Mouse (Mus musculus) megakaryocyte, adult 5-6 weeks (primary cell): ENCODE measurements at regions not wholly inside any gene's neighbourhood (a gene's known extent, or its start where the extent isn't known, plus 50 kb on each side); places are given as distances from the start of the nearest gene placed in this dataset.

Experiments used
- ATAC-seq: 2 replicates; pipeline ENCODE4 v1.8.0; 2016; ENCODE audit warnings: mild to moderate bottlenecking, inconsistent platforms; ENCODE audit not compliant: poor library complexity, severe bottlenecking

DNA sequence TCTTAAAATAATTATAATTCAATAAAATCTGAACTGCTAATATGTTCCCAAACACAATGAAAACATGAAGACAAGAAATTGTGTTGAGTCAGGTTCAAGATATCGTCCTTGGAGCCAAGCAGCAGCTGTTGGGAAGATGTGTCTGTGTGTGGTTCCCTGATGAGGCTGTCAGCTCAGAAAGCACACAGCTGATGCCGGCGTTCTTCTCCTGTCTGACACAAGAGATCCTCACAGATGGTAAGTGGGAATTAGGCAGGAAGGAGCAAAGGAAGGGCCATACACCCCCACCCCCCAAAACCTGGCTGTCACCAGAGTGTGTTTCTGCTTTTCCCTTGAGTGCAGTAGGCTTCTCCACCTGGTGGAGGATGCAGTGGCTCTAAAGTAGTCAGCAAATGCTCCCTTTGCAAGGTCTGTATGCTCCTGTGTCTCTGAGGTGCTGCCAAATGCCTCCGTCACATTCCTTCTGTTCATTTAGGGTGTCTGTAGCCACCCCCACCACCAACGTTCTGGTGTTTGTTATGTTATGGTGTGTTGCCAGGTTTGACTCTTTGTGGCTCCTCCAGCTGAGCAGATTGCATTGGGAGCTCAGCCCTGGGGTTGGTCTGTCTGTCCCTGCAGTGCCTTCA is 188.9 kb upstream of the Npy start:
- no peak for ATAC-seq

DNA sequence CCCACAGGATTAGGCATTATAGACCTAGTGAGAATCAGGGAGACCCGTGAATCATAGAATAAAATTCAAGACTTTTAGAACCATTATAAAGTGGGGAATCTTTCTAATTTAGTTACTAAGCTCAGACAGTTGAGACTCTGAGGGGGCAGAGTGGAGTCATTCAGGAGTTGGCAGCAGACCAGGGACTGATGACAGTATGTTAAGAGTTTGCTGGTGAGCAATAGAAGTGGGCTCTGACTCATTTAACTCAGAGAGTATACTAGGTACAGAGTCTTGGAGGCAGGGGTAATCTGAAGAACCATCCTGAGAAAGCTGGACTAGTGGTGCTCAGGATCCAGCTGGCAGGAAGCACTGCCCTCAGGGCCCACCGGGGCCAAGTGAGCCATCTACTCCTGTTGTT is 184.9 kb upstream of the Npy start:
- ATAC-seq = no peak

DNA sequence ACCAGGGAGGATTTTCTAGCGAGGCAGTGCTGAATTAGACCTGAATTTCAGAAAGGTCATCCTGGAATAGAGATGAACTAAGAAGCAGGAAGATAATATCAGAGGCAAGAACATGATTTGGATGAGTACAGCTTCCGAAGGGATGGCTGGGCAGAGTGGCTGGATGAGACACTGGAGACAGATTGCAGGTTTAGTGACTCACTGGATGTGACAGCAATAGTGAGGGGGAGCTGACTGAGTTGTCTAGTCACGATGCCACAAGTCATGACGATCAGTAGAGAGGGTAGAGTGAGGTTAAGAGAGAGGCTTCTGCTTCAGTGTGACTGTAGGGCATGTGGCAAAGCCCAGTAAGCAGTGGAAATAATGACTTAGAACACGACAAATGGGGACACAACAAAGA is 181.3 kb upstream of the Npy start:
- no peak for ATAC-seq

DNA sequence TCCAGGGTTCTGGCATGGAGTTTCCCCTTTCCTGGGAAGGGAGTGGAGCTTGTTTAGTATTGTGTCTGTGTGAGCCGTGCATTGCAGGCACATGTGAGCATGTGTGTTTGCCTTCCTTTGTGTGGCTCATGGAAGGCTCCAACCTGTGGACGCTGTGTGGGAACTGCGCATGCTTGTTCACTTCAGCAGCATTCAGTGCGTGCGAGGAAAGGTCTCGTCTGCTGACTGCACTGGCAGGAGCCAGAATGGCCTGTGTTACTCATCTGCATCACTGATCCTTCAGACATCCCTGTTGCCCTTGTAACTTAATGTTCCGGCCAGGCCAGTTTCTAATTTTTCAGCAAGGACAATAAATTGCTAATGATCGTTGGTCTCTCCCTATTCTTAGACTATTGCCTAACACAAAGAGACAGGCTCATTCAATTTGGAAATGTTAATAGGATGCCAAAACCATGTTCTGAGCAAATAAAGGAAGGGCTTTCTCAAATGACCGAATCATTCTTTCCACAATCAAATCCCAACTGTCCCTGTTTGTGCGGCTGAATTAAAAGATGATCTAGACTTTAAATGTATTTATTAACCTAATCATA is 167.9 kb upstream of the Npy start:
- no peak for ATAC-seq

DNA sequence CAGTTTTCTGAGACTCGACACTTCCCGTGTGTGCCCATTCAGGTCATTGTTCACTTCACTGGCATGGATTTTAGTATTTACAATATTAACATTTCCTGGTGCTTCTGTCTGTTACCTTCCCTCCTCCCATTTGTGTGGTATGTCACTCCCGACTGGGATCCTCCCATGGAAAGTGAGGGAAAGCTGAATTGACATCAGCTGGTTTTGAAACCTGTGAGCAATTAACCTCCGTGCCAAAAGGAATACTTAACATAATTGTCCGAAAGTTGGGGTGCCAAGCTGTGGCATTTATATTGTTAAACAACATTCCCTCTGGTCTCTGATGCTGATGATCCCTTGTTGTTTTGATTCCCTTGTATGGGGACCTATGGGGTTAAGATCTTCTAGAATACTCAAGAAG is 167.3 kb upstream of the Npy start:
- ATAC-seq = no peak

DNA sequence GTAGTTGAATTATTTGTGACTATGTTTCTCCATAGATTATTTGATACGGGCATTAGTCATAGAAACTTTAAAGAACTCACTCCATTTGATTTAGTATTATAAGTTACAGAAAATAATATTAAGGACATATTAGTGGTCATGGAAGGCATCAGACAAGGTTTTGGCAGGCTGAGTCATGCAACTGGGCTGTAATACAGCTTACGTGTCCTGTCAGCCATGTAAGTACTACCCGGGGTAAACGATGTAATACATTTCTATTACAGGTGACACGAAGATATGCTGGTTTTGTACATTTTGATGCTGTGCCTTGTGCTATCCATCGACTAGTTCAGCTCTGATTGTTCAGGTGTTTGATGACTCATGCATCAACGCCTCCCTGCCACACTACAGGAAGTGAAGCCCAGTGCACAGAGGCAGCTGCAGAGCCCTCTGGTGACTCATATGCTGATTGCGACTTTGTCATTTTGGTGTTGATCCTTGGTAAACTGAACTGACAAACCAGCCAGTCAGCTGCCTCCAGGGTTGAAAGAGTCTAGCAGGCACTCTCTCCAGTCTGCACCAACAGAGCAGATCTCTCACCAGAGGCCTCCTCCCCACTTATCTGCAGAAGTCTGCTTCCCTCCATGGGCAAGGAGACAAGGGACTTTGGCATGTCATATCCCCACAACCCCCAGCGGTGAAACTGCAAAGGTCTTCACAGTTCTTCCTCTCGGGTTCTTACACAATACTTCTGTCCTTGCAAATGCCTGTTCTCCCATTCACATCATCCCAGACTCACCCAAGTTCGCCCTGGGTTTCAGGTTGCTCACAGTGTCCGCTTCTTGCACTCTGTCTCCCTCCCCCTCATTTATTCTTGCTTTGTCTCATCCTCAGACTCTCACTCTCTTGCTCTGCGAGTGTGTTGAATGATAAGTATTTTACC is 165.9 kb upstream of the Npy start:
- ATAC-seq = peak; percentile 40

DNA sequence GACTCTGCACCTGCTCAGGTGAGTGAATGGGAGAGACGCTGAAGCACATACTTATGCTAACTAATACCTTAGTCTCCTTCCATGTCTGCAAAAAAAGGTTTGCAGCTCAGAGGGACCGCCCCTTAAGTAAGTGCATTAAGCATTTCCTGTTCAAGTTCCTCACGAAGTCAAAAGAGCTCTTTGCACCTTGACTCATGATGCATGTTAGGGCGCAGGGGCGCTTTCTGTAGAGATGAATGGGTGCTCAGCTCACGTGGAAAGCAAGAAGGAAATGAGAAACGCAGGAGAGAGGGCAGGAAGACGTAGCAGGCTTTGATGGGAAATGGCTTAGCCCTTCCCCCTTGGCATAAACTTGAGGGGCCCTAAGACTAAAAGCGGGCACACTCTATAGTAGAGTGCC is 164.5 kb upstream of the Npy start:
- no peak for ATAC-seq

DNA sequence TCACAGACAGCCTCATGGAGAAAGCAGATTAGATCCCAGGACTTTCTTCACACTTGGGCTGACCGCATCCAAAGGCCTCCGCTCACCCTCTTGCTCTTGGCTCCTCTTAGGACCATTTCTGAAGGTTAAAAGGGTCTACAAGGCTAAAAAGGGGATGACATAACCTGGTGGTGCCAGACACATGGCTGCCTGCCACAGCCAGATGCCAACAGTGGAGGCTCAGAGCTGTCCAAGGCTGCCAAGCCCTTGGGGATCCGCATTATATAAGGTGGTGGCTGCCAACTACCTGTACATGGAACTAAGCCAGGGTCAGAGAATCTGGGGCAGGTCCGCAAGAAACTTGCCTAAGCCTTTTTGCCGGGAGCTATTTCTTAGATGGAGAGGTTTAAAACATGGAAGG is 151.5 kb upstream of the Npy start:
- ATAC-seq = no peak

DNA sequence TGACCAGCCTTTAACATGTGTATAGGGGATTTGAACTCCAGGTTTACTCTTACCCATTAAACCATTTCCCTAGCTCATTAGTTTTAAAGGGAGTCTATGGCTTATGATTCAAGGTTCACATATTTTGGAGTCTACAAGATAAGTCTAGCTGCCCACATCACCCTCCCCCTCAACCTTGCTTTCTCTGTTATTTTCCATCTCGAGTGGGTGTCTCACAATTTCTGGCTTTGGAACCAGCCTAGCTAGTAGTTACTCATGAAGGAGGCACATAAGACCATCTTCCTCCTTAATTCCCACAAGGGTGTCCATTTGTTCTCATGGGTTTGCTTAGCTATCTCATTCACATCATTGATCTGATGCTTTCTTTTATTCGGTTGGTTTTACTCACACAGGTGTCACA is 150.6 kb upstream of the Npy start:
- no peak for ATAC-seq

DNA sequence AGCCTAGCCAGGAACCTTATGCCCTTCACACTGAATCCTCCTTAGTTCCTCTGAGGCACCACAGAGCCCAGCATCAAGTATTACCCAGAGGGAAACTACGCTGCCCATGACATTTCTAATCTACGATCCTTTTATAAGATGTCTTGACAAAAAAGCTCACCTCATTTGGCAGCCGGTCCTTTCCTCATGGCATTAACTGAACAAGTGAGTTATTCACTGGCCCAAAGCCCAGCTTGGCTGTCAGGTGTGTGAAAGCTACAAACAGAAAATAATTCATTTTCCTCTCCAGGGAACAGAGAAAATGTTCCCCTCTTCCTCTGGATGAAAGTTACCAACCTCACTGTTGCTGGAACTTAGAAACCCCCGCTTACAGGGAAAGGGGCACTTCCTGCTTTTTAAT is 135.7 kb upstream of the Npy start:
- no peak for ATAC-seq

DNA sequence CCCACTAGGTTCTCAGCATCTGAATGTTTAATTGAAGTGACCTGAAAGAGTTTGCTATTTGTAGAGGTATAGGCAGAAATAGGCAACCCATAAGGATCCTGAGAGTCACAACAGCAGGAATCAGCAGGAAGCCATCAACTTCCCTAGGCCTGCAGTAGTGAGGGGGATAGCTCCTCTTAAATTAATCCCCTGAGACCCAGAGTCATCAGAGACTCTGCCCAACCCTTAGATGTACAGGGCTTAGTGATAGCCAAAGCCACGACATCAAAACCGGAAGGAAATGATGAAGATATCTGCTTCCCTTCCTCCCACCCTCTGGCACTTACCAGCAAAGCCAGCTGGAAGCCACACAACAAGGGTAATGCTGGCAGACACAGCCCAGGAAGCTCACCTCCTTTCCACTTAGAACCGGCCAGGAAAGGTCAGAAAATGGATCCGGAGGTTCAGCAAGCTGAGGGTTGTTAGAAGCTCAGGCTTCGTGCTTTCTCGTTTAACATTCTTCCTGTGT is 130.4 kb upstream of the Npy start:
- ATAC-seq = no peak

DNA sequence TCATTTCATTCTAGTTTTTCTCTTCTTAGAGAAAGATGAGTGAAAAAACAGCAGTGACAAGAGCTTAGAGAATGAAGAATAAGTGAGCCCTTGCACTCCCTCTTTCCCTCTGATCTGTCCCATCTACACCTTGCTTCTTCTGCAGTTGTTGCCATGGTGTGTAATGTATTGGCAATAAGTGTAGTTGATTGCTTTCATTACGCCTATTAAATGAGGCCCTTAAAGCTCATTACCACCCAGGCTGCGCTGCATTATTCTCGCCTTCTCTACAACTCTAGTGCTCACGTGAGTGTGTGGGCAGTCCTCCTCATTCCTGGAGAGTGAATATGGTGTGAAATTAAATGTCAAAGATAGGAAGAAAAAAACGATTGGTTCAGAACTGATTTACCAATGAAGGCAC is 127.7 kb upstream of the Npy start:
- ATAC-seq = no peak

DNA sequence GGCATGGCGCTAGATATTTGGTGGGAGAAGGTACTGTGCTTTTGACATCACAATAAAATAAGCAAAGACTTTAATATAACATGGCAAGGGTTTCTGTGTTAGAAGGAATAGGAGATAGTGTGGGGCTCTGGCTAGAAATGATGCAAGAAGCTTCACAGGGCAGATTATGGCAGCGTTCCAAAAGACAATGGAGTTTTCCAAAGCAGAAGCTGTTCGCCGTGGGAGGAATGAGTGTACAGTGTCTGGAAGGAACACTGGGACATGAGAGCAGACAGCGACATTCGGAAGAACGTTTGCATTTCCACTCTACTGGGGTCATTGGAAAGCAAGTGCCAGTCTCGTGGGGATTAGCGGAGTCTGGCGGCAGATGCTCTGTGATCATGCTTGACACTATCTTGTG is 125.5 kb upstream of the Npy start:
- ATAC-seq = no peak

DNA sequence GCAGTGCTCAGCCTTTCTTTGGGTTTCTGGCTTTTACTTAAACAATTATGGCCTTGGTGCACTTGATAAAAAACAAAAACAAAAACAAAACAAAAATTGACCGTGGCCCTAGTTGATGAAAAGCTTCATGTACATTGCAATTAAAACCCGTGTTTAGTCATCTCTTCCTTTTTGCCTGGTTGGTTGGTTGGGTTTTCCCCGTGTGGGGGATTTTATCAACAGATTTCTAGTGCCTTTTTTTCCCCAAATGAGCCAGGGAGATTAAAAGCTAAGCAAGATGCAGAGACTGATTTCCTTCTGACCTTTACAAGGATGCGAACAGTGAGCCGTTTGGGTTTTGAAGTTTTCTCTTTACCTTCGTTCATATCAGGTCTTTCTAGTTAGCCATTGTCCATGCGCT is 121.1 kb upstream of the Npy start:
- ATAC-seq = no peak

DNA sequence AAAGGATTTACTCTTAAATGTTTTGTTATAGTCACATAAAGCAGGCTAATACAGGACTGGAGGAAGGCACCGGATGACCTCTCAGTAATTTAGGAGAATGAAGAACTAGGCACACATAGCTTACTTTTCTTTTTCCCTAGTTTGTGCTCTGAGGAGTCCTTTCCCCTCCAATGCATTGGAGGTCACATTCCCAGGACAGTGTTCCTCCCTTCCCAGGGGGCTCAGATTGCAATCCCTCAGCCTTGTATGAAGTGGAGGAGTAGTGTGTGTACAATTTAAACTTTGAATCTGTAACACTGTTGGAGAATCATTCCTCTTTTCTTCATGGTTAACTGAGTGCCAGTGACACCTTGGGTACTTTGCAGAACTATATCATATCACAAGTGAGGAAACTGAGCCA is 109.5 kb upstream of the Npy start:
- no peak for ATAC-seq

DNA sequence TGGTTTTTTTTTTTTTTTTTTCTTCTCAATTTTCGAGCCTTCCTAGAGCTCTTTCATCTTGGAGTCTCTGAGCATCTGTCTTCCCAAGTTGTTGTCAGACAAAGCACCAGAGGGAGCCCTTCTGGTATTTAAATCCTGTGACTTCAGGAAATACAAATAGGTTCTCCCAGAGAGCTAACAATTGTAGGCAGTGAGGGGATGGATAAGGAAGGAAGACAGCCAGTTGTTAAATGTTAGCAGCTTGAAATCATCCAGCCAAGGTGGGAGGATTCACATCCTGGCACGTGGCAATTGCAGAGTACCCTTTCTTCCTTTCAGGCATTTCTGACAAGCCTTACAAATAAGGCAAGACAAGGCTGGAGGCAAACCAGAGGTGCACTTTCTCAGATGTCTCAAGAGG is 106.0 kb upstream of the Npy start:
- no peak for ATAC-seq

DNA sequence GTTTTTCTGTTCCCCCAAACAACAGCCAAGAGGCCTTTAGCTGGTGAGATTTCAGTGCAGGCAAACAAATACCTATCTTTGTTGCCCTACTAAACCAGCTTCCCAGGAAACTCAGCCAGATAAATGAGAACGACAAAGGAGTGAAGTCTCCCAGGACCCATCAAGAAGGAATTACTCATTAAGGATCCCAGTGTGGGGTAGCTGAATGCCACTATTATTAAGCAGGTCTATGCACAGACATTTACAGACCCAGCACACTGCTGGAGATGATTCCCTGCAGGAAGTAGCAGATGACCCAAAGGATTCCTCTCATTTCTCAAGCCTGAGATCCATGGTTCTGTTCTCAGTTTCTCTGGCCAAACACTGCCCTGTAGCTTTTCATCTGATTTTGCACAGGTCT is 105.6 kb upstream of the Npy start:
- no peak for ATAC-seq

DNA sequence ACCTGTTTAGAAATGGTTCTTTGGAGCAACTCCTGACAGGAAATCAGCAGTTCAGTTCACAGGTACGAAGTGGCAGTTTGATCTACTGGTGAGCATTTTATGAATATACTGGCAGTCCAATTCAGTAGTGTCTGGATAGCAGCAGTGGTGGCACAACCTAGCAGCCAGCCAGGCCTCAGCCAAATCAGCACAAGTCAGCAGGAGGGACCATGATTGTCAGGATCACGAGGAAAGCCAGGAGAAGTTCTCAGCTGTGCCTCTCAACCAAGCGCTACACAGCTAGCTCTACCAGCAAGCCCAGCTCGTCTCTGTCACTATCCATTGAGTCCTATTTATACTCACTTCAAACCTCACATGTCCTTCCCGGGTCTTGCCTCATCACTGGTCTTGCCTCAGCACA is 89.3 kb upstream of the Npy start:
- ATAC-seq = no peak

DNA sequence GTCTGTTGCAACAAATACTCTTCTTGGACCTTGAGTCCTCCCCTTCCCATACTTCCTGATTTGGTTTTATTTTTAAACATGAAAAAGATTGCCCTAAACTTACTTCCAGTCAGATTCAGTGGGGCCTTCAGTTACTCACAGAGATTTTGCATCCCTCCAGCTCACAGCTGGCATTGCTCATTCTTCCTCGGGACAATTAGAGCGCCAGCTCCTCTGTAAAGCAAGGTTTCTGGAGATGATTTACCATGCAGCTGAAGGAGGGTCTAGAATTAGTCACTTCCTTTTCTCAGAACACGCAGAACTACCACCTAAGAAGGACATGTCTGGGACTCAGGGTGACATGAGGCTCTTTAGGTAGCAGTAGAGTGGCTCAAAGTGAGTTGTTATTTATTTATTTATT is 79.4 kb upstream of the Npy start:
- no peak for ATAC-seq

DNA sequence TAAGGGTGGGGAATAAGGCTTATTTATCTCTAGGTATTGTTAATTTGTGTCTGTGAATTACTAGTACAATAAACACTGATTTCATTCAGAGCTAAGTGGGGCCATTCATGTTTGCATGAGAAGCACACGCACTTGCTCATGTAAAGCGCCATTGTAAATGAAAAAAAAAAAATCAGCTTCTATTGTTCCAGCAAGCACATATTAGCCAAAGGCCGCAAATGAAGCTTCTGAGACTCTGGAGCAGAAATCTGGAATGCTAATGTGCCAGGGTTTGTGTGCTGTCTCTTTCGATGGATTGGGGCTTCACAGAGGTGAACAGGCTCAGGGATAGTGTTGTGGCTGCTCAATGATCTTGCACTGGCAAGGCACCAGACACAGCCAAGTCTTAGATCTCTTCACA is 77.2 kb upstream of the Npy start:
- no peak for ATAC-seq

DNA sequence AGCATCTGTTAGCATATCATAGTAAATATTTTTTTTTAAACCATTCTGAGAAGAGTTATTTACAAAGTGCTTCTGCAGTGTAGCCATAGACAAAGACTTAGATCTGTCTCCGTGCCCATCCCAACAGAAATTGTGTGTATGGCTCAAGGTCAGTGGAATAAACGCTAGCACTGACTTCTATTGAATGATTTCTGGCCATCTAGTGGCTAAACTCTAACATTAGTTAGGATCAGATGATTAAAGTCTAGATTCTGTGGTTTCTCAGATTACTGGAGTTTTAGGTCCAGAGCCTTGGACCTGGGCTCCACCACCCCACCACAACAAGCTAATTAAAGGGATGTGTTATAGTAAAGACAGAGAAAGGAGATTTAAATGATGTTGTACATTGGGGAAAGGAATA is 72.0 kb upstream of the Npy start:
- ATAC-seq = no peak

DNA sequence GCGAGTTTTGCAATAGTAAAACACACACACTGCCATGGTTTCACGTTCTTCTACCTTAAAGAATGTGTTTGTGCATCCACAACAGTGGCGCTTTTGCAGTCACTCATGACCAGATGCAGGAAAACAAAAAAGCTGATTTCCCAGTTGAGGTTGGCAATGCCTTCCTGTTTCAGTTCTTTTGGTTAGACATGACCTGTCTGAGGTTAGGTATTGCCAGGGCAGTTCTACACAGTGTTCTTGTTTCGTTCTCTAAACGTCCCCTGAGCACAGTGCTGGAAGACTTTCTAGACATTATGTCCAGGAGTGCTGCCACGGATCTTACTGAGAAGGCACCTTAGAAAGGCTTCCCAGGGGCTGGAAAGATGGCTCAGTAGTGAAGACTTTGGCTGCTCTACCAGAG is 62.9 kb upstream of the Npy start:
- no peak for ATAC-seq
